Mouse (Mus musculus) cortical plate, adult 2 months (tissue): Measurements from ENCODE around the gene St3gal4.

Source experiments
- CTCF ChIP-seq: fragments of 200-500 bp; IDR thresholded peaks from 2 replicates; pipeline ENCODE4 v1.5.1; 2011; ENCODE audit warnings: mild to moderate bottlenecking, control low read depth, low read length; ENCODE audit not compliant: insufficient read depth; ENCODE audit errors: extremely low read depth
- POLR2A ChIP-seq: fragments of 200-500 bp; IDR thresholded peaks from 2 replicates; pipeline ENCODE4 v1.6.1; 2011; ENCODE audit warnings: mild to moderate bottlenecking, low read length, control low read depth; ENCODE audit not compliant: insufficient read depth; ENCODE audit errors: extremely low read depth

GRCm38 (mm10) chr9:35142221-35142620, 23.2 kb upstream of the St3gal4 start:
- TF ChIP-seq CTCF (no peak), POLR2A (no peak)
